Mouse (Mus musculus): ENCODE measurements around the gene Cdk1.
A peak's percentile ranks its signal among the peaks of the same experiment; 100 is the strongest.

Gene Cdk1

DNA sequence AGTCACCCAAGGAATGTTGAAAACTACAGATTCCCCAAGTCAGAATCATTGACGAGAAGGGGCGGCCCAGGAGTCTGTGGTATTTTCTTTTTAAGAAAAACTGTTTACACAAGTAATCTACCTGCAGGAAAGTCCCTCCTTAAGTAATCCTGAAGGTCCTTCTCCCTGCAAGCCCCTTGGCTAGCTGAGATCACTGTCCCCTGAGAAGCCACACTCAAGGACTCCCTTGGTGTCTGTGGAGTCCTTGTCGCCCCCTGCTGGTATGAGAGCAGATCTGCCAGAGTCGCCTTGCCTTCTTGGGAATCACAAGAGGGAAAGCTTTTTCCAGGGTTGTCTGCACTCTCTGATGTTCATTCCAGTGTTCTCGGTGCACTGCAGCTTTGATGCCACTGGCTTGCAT is 45.7 kb downstream of the Cdk1 start:
- peak; percentile 57 for DNase-seq (ENCODE audit: low read depth, low spot score)

DNA sequence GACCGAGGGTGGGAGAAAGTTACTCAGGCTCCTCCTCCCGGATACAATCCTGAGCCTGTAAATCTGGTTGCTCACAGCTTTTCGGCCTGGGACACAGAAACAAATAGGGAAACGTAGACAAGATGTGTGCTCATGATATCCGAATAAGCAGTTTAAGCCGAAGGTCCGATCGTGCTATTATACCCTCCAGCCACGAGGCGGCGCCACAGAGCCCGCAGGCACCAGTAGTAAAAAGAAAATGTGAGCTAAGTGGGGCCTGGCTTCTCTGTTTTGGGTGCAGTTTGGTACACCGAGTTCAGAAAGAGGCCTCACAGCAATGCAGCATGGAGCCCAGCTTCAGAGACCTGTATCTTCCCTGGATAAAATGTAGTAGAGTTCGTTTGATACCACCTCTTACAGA is 46.5 kb downstream of the Cdk1 start:
- DNase-seq (ENCODE audit: low read depth, low spot score), result no peak

DNA sequence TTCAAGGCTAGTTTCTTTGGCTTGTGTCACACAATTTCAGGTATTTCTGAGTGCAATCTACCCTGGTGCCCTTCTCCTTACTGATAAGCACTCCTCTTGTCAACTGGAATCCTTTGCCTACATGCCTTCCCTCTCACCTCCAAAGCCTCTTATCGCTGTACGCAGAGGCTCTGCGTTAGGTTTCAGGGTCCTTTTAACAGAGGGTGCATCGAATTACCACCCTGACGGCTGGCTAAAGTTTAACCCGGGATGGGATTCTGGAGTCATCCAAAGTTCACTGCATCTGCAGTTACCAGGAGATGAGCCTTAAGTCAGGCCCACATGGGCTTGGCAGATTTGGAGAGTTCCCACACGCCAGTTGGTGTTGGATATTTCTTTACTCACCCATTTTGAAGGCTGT is 47.1 kb downstream of the Cdk1 start:
- no peak for DNase-seq (ENCODE audit: low read depth, low spot score)

GRCm38 (mm10) chr10:69304819-69305218 is 47.9 kb downstream of the Cdk1 start:
- no peak for DNase-seq (ENCODE audit: low read depth, low spot score)

- no peak for DNase-seq (ENCODE audit: low read depth, low spot score)
Measured at GRCm38 (mm10) chr10:69302667-69303066, 50.1 kb downstream of the Cdk1 start.

DNA sequence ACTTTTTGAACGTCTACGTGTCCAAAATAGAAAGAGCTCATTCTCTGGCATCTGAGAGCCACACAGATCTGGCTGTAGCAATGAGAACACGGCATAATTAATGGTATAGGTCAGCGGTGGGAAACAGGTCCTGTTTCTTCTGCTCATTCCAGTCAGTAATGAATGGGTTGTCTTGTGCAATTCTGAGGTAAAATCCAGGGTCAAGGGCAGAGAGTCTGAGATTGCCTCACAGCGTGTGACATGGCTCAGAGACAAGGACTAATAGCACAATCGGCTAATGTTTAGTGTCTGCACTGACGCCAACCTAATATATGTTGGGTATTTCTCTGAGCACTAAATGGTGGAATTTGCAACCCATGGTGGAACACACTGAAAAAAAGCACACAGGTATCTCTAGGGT is 52.8 kb downstream of the Cdk1 start:
- DNase-seq (ENCODE audit: low read depth, low spot score), result no peak

DNA sequence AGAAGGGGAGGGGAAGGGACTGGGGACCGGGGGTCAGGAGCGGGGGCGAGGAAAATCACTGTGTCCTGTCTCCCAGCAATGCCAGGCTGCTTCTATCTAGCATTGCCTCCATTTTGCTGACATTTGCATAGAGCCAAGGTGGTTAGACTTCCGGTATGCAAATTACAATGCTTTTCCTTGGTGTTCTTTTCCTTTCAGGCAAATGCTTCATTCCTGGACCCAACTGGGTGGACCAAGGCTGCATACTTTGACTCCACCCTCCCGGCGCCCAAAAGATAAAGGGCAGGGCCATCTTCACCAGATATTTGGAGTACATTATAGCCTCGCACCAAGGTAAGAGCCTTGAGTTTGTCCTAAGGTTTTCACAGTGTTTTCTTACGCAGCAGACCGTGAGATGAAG is 56.8 kb downstream of the Cdk1 start:
- DNase-seq (ENCODE audit: low read depth, low spot score), result no peak

GRCm38 (mm10) chr10:69290736-69291135 is 62.0 kb downstream of the Cdk1 start:
- no peak for DNase-seq (ENCODE audit: low read depth, low spot score)

GRCm38 (mm10) chr10:69288720-69289119 is 64.0 kb downstream of the Cdk1 start:
- DNase-seq (ENCODE audit: low read depth, low spot score), result no peak

- no peak for DNase-seq (ENCODE audit: low read depth, low spot score)
Measured at GRCm38 (mm10) chr10:69288086-69288485, 64.7 kb downstream of the Cdk1 start.

- no peak for DNase-seq (ENCODE audit: low read depth, low spot score)
Measured at GRCm38 (mm10) chr10:69286939-69287338, 65.8 kb downstream of the Cdk1 start.
